Mouse (Mus musculus): ENCODE results near the gene Llgl2.

DNA sequence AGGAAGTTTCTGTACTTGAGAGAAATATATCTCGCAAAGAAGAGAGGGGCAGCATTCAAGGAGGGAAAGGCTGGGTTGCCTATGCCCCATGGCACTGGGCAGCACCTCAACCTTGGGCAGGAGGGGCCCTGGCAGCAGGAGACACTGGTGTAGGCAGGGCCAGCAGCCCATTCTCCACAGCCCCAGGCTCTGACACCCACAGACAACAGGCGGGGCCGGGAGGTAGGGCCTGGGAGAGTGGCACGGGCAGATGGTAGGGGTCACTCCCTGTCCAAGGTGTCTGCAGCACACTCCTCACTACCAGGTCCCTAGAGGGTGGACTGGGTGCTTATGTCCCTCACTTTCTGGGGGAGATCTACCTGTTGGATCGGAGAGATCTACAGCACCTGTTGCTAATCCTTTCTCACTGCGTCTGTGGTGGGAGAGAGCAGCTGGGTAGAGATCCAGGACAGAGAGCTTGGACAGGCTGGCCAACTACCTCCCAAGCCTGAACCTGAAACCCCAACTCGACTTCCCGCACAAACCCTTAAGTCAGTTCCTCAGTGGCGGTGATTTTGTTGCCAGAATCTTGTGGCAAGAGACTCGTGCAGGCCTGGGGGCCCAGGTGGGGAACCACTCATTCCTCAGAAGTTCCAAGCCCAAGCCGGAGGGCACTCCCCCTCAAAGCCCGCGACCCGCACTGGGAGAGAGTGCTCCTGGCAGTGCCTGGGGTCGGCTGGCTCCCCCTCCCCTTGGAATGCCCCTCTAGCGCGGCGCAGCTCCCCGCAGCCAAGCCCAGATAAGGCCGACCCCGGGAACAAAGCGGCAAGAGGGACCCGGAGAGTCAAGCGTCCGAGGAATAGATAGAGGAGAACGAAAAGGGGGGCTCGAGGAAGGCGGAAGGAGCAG lies 11.1 kb upstream of the Llgl2 start:
- TF ChIP-seq CTCF (IDR thresholded peaks at IDR 0.05; ENCODE audit: extremely low read depth, insufficient read length, insufficient replicate concordance, low read depth, low read length) (no peak), POLR2A (IDR thresholded peaks at IDR 0.05; ENCODE audit: low read depth, low read length) (no peak)
